Mouse (Mus musculus) CH12.LX (cell line): Measurements from ENCODE around the gene Gm37419.

Experiments
- CTCF ChIP-seq, 2 experiments: IDR thresholded peaks in 1 of 2; conservative IDR thresholded peaks in 1 of 2; 2 replicates each; pipeline ENCODE4 v1.5.1; 2011 to 2012; ENCODE audit warnings: low read depth in 2 of 2, low read length in 2 of 2, improper control_type of control experiment in 1 of 2, inconsistent platforms in 1 of 2, mild to moderate bottlenecking in 1 of 2, moderate library complexity in 1 of 2
- MAX ChIP-seq: IDR thresholded peaks from 2 replicates; pipeline ENCODE4 v1.6.1; 2011; ENCODE audit warnings: low read length, improper control_type of control experiment

DNA sequence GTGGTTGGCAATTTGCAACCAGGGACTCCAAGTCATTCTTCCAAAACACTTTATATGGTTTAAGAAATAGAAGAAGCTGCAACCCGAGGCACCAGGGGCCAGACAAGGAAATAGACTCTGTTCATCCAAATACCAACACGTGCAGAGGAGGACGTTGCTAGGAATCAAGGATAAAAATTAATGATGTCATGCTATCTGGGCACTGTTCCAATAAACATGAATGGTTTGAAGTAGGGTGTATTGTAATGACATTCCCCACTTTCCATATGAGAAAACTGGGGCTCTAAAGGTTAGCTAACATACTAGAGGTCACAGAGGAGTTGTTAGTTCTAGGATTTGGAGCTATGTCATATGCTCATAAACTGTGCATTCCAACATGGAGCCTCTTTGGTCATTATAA, 43.5 kb upstream of the Gm37419 start:
- no peak for TF ChIP-seq CTCF (conservative IDR thresholded peaks at IDR 0.05 in 1 of 2, IDR thresholded peaks at IDR 0.05 in 1 of 2; ENCODE audit: low read depth in 2 of 2, low read length in 2 of 2)
- TF ChIP-seq MAX = no peak
